Mouse (Mus musculus): ENCODE measurements around the gene Mrps18a. TPM values are rescaled to one million over a fixed set of nuclear protein-coding genes. Genes with fewer than 3 reads are reported as not detected.

Gene Mrps18a
- total RNA-seq, 1 experiment, result 90.0 TPM

- no peak overlapping the region for H3K9ac ChIP-seq (ENCODE audit: insufficient read depth, low read depth, low read length, poor library complexity, severe bottlenecking)
- TF ChIP-seq CHD2 (IDR thresholded peaks at IDR 0.05; ENCODE audit: low read depth, low read length), result no peak
- TF ChIP-seq ZNF384 (IDR thresholded peaks at IDR 0.05; ENCODE audit: low read depth, low read length), result no peak
- no peak for TF ChIP-seq MAFK (IDR thresholded peaks at IDR 0.05; ENCODE audit: insufficient read depth, low read depth, low read length)
- TF ChIP-seq ZC3H11A (IDR thresholded peaks at IDR 0.05; ENCODE audit: borderline replicate concordance, low read depth, low read length), result no peak
- no peak for TF ChIP-seq HCFC1 (IDR thresholded peaks at IDR 0.05; ENCODE audit: borderline replicate concordance, insufficient read depth, low read length)
- H3K9me3 ChIP-seq (ENCODE audit: control insufficient read depth, insufficient read depth, low read depth, low read length), result no peaks in the 10 kb centered on the region
- no peak for DNase-seq (ENCODE audit: low read depth, low spot score)
- peaks cover under 1 to 3% of the 10 kb centered on the region in 2 experiments; a peak in 1 of 4 replicates for H3K4me1 ChIP-seq (ENCODE audit: control insufficient read depth in 2 of 2, insufficient read depth in 2 of 2, low read length in 2 of 2, poor library complexity in 1 of 2)
- H3K4me3 ChIP-seq (ENCODE audit: insufficient read depth in 1 of 2, low read depth in 1 of 2, low read length in 2 of 2, poor library complexity in 1 of 2, severe bottlenecking in 1 of 2), result no peak overlapping the region
- in situ Hi-C loops (cut with MboI; ENCODE audit: low sequenced_read_pairs in 2 of 2, unreplicated experiment in 2 of 2), result no loop called here
- H3K36me3 ChIP-seq (ENCODE audit: control insufficient read depth, insufficient read depth, low read length, poor library complexity, severe bottlenecking), result peaks cover 12% of the 10 kb centered on the region; the same call in 1 of the 2 replicates
- no peak overlapping the region for H3K27ac ChIP-seq (ENCODE audit: insufficient read depth, low read depth, low read length, poor library complexity, severe bottlenecking)
These were observed 51.8 kb downstream of the Mrps18a start for GRCm38 (mm10) chr17:46162551-46162950.

GRCm38 (mm10) chr17:46162951-46163421 is 52.2 kb downstream of the Mrps18a start:
- Histone ChIP-seq H3K9ac (ENCODE audit: insufficient read depth, low read depth, low read length, poor library complexity, severe bottlenecking) (no peak overlapping the region), H3K27ac (ENCODE audit: insufficient read depth, low read depth, low read length, poor library complexity, severe bottlenecking) (no peak overlapping the region), H3K9me3 (ENCODE audit: control insufficient read depth, insufficient read depth, low read depth, low read length) (no peaks in the 10 kb centered on the region), H3K4me1 (ENCODE audit: control insufficient read depth in 2 of 2, insufficient read depth in 2 of 2, low read length in 2 of 2, poor library complexity in 1 of 2) (peaks cover 1 to 3% of the 10 kb centered on the region in 2 experiments; a peak in 1 of 4 replicates), H3K36me3 (ENCODE audit: control insufficient read depth, insufficient read depth, low read length, poor library complexity, severe bottlenecking) (peaks cover 16% of the 10 kb centered on the region; the same call in 1 of the 2 replicates), H3K4me3 (ENCODE audit: insufficient read depth in 1 of 2, low read depth in 1 of 2, low read length in 2 of 2, poor library complexity in 1 of 2, severe bottlenecking in 1 of 2) (no peak overlapping the region)
- in situ Hi-C loops (cut with MboI; ENCODE audit: low sequenced_read_pairs in 2 of 2, unreplicated experiment in 2 of 2), result no loop called here
- TF ChIP-seq ZC3H11A (IDR thresholded peaks at IDR 0.05; ENCODE audit: borderline replicate concordance, low read depth, low read length) (no peak), HCFC1 (IDR thresholded peaks at IDR 0.05; ENCODE audit: borderline replicate concordance, insufficient read depth, low read length) (no peak), CHD2 (IDR thresholded peaks at IDR 0.05; ENCODE audit: low read depth, low read length) (no peak), MAFK (IDR thresholded peaks at IDR 0.05; ENCODE audit: insufficient read depth, low read depth, low read length) (no peak), ZNF384 (IDR thresholded peaks at IDR 0.05; ENCODE audit: low read depth, low read length) (no peak)
- DNase-seq (ENCODE audit: low read depth, low spot score), result no peak

DNA sequence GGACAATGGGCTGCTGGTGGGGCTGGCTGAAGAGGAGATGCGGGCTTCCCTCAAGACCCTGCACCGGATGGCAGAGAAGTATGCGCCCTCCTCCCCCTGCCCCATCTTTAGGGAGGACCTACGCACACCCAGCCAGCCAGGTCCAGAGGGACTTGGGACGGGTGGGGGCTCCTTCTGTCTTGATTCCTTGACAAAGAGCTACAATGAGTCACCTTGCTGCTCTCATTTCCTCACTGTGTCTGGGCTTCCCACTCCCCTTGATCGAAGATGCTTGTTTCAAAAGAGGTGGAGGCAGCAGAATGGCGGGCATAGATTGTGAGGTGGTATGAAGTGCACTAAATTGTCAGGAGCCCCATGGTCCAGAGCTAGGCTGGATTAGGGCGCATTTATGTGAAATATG is 53.5 kb downstream of the Mrps18a start:
- Histone ChIP-seq H3K9me3 (ENCODE audit: control insufficient read depth, insufficient read depth, low read depth, low read length) (no peaks in the 10 kb centered on the region), H3K4me3 (ENCODE audit: insufficient read depth in 1 of 2, low read depth in 1 of 2, low read length in 2 of 2, poor library complexity in 1 of 2, severe bottlenecking in 1 of 2) (no peak overlapping the region), H3K27ac (ENCODE audit: insufficient read depth, low read depth, low read length, poor library complexity, severe bottlenecking) (no peak overlapping the region), H3K4me1 (ENCODE audit: control insufficient read depth in 2 of 2, insufficient read depth in 2 of 2, low read length in 2 of 2, poor library complexity in 1 of 2) (peaks cover 1 to 3% of the 10 kb centered on the region in 2 experiments; a peak in 1 of 4 replicates), H3K36me3 (ENCODE audit: control insufficient read depth, insufficient read depth, low read length, poor library complexity, severe bottlenecking) (peaks cover 23% of the 10 kb centered on the region; the same call in 1 of the 2 replicates), H3K9ac (ENCODE audit: insufficient read depth, low read depth, low read length, poor library complexity, severe bottlenecking) (no peak overlapping the region)
- TF ChIP-seq HCFC1 (IDR thresholded peaks at IDR 0.05; ENCODE audit: borderline replicate concordance, insufficient read depth, low read length), result no peak
- TF ChIP-seq ZC3H11A (IDR thresholded peaks at IDR 0.05; ENCODE audit: borderline replicate concordance, low read depth, low read length), result no peak
- no peak for TF ChIP-seq ZNF384 (IDR thresholded peaks at IDR 0.05; ENCODE audit: low read depth, low read length)
- TF ChIP-seq MAFK (IDR thresholded peaks at IDR 0.05; ENCODE audit: insufficient read depth, low read depth, low read length), result no peak
- TF ChIP-seq CHD2 (IDR thresholded peaks at IDR 0.05; ENCODE audit: low read depth, low read length), result no peak
- no peak for DNase-seq (ENCODE audit: low read depth, low spot score)
- in situ Hi-C loops (cut with MboI; ENCODE audit: low sequenced_read_pairs in 2 of 2, unreplicated experiment in 2 of 2), result no loop called here

GRCm38 (mm10) chr17:46164791-46165190 is 54.0 kb downstream of the Mrps18a start:
- H3K4me3 ChIP-seq (ENCODE audit: insufficient read depth in 1 of 2, low read depth in 1 of 2, low read length in 2 of 2, poor library complexity in 1 of 2, severe bottlenecking in 1 of 2), result no peak overlapping the region
- in situ Hi-C loops (cut with MboI; ENCODE audit: low sequenced_read_pairs in 2 of 2, unreplicated experiment in 2 of 2), result no loop called here
- no peak overlapping the region for H3K27ac ChIP-seq (ENCODE audit: insufficient read depth, low read depth, low read length, poor library complexity, severe bottlenecking)
- TF ChIP-seq MAFK (IDR thresholded peaks at IDR 0.05; ENCODE audit: insufficient read depth, low read depth, low read length) (no peak), ZC3H11A (IDR thresholded peaks at IDR 0.05; ENCODE audit: borderline replicate concordance, low read depth, low read length) (no peak), CHD2 (IDR thresholded peaks at IDR 0.05; ENCODE audit: low read depth, low read length) (no peak), ZNF384 (IDR thresholded peaks at IDR 0.05; ENCODE audit: low read depth, low read length) (no peak)
- no peaks in the 10 kb centered on the region for H3K9me3 ChIP-seq (ENCODE audit: control insufficient read depth, insufficient read depth, low read depth, low read length)
- H3K9ac ChIP-seq (ENCODE audit: insufficient read depth, low read depth, low read length, poor library complexity, severe bottlenecking), result no peak overlapping the region
- DNase-seq (ENCODE audit: low read depth, low spot score), result no peak
- H3K36me3 ChIP-seq (ENCODE audit: control insufficient read depth, insufficient read depth, low read length, poor library complexity, severe bottlenecking), result peaks cover 23% of the 10 kb centered on the region; the same call in 1 of the 2 replicates
- H3K4me1 ChIP-seq (ENCODE audit: control insufficient read depth in 2 of 2, insufficient read depth in 2 of 2, low read length in 2 of 2, poor library complexity in 1 of 2), result peaks cover 1 to 2% of the 10 kb centered on the region in 2 experiments; a peak in 1 of 4 replicates

All from ES-E14 (cell line).